Mouse (Mus musculus) heart, adult 2 months (tissue): Measurements from ENCODE around the gene Rab11a. TPM values are rescaled to one million over a fixed set of nuclear protein-coding genes. Genes with fewer than 3 reads are reported as not detected.

Experiments
- DNase-seq, 2 experiments: peaks; one replicate each; pipeline ENCODE4 v3.0.0; 2021
- H3K27ac ChIP-seq: fragments of 200-600 bp; 2 replicates; pipeline ENCODE4 v1.8.1; 2022
- H3K27me3 ChIP-seq: fragments of 200-500 bp; 2 replicates; pipeline ENCODE4 v1.6.1; 2012; ENCODE audit warnings: mild to moderate bottlenecking, low read length, inconsistent platforms, mixed read lengths; ENCODE audit not compliant: control insufficient read depth, insufficient read depth
- H3K36me3 ChIP-seq: fragments of 200-500 bp; 2 replicates; pipeline ENCODE4 v1.6.1; 2012; ENCODE audit warnings: low read length, inconsistent platforms; ENCODE audit not compliant: control insufficient read depth, insufficient read depth
- H3K4me1 ChIP-seq: fragments of 200-500 bp; 2 replicates; pipeline ENCODE4 v1.6.1; 2011; ENCODE audit warnings: low read length; ENCODE audit not compliant: control insufficient read depth, insufficient read depth
- H3K4me3 ChIP-seq: fragments of 200-600 bp; 2 replicates; pipeline ENCODE4 v1.8.1; 2022
- H3K79me2 ChIP-seq: fragments of 200-500 bp; replicated peaks from 2 replicates; pipeline ENCODE4 v1.6.1; 2012; ENCODE audit warnings: mild to moderate bottlenecking, inconsistent platforms, low read length, moderate library complexity, mixed read lengths; ENCODE audit not compliant: control insufficient read depth, insufficient read depth
- H3K9ac ChIP-seq: fragments of 200-500 bp; 2 replicates; pipeline ENCODE4 v1.6.1; 2012; ENCODE audit warnings: low read depth, mild to moderate bottlenecking, control low read depth, inconsistent platforms, low read length, mixed read lengths
- CTCF ChIP-seq: fragments of 200-600 bp; IDR thresholded peaks from 2 replicates; pipeline ENCODE4 v1.8.1; 2022; ENCODE audit warnings: antibody characterized with exemption, mild to moderate bottlenecking, moderate library complexity
- EP300 ChIP-seq: fragments of 200-500 bp; IDR thresholded peaks from 2 replicates; pipeline ENCODE4 v1.6.1; 2011; ENCODE audit warnings: low read depth, low read length, control low read depth; ENCODE audit not compliant: insufficient read depth
- POLR2A ChIP-seq: fragments of 200-500 bp; IDR thresholded peaks from 2 replicates; pipeline ENCODE4 v1.6.1; 2011; ENCODE audit warnings: mild to moderate bottlenecking, low read depth, low read length, control low read depth; ENCODE audit not compliant: insufficient read depth
- WGBS: fragments of 180-500 bp; shearing (Covaris S2); methylation state at CpG from one replicate; pipeline ENCODE4 v1.1.7; 2018; 5-methylcytosine and 5-hydroxymethylcytosine counted together
- intact Hi-C: fragments of 180-260 bp; cut with DNase I; formaldehyde crosslinking; loops from one replicate; pipeline ENCODE4 v1.15.1; 2025
- polyA plus RNA-seq: library from polyadenylated mRNA; depleted of rRNA; stranded (reverse); fragments of >200 nt; gene quantifications from 2 replicates; pipeline ENCODE4 v1.2.3, GENCODE M21; 2012
- total RNA-seq, 2 experiments: library from RNA; stranded (reverse); gene quantifications; 2 replicates each; pipeline ENCODE4 v1.2.3; 2021

Rab11a gene
- total and polyA plus RNA-seq, 3 experiments: 79.0 to 162 (median 154) TPM

GRCm38 (mm10) chr9:64766136-64766535 lies 28.6 kb upstream of the Rab11a start:
- WGBS: 88% methylated on average over 3 of the region's 3 CpGs
- no peaks in the 10 kb centered on the region; the same call in 1 of the 2 replicates for H3K4me1 ChIP-seq
- DNase-seq: no peak
- no peak overlapping the region for H3K9ac ChIP-seq
- no peak overlapping the region for H3K27ac ChIP-seq
- no peaks in the 10 kb centered on the region for H3K36me3 ChIP-seq
- no peak overlapping the region for H3K4me3 ChIP-seq
- intact Hi-C loops: no loop called here
- H3K79me2 ChIP-seq: no peaks in the 10 kb centered on the region
- H3K27me3 ChIP-seq: no peaks in the 10 kb centered on the region
- no peak for TF ChIP-seq POLR2A
- TF ChIP-seq EP300: no peak
- TF ChIP-seq CTCF: no peak

GRCm38 (mm10) chr9:64764824-64765223 lies 27.3 kb upstream of the Rab11a start:
- no peaks in the 10 kb centered on the region for H3K79me2 ChIP-seq
- H3K27me3 ChIP-seq: no peaks in the 10 kb centered on the region
- WGBS: 78% methylated on average over 2 of the region's 2 CpGs
- intact Hi-C loops: no loop called here
- no peak for TF ChIP-seq POLR2A
- TF ChIP-seq EP300: no peak
- TF ChIP-seq CTCF: no peak
- H3K9ac ChIP-seq: no peak overlapping the region
- H3K36me3 ChIP-seq: no peaks in the 10 kb centered on the region
- no peak overlapping the region for H3K4me3 ChIP-seq
- no peaks in the 10 kb centered on the region; the same call in 1 of the 2 replicates for H3K4me1 ChIP-seq
- H3K27ac ChIP-seq: no peak overlapping the region
- no peak for DNase-seq

DNA sequence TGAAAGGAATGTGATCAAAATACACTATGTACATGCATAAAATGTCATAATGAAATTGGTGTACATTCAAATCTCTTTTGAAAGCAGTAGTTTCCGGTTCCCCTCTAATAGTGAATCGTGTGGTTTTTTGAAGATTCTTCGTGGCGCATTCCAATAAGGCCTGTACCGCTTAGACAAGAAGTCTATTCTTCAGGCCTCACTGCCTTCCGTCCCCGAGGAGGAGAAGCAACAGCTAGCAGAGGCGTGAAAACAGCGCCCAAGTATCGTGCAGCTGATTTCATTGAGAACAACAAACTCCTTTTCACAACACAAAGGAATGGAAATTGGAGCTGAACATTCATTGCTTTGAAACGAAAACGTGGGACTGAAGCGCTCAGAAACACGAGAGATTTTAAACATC lies 20.5 kb upstream of the Rab11a start:
- intact Hi-C loops: no loop called here
- no peak overlapping the region for H3K27ac ChIP-seq
- no peak for DNase-seq
- no peak overlapping the region for H3K4me3 ChIP-seq
- TF ChIP-seq POLR2A (no peak), EP300 (no peak), CTCF (no peak)
- no peaks in the 10 kb centered on the region for H3K79me2 ChIP-seq
- no peak overlapping the region for H3K9ac ChIP-seq
- H3K4me1 ChIP-seq: no peaks in the 10 kb centered on the region
- no peaks in the 10 kb centered on the region for H3K36me3 ChIP-seq
- H3K27me3 ChIP-seq: no peaks in the 10 kb centered on the region
- whole genome bisulfite sequencing: 84% methylated on average over 14 of the region's 14 CpGs

- DNase-seq: no peak
- Histone ChIP-seq H3K4me3 (no peak overlapping the region), H3K36me3 (no peaks in the 10 kb centered on the region), H3K27me3 (no peaks in the 10 kb centered on the region), H3K9ac (no peak overlapping the region), H3K4me1 (no peaks in the 10 kb centered on the region), H3K79me2 (no peaks in the 10 kb centered on the region), H3K27ac (no peak overlapping the region)
- TF ChIP-seq EP300: no peak
- TF ChIP-seq POLR2A: no peak
- no peak for TF ChIP-seq CTCF
- intact Hi-C loops: no loop called here
- 82% methylated on average over 5 of the region's 5 CpGs for WGBS
Observed at GRCm38 (mm10) chr9:64752575-64752974, 15.0 kb upstream of the Rab11a start.

GRCm38 (mm10) chr9:64749314-64749713 lies 11.8 kb upstream of the Rab11a start:
- Histone ChIP-seq H3K79me2 (no peaks in the 10 kb centered on the region), H3K36me3 (no peaks in the 10 kb centered on the region), H3K4me3 (no peak overlapping the region), H3K27ac (no peak overlapping the region), H3K9ac (no peak overlapping the region), H3K4me1 (no peaks in the 10 kb centered on the region), H3K27me3 (no peaks in the 10 kb centered on the region)
- DNase-seq: no peak
- intact Hi-C loops: no loop called here
- WGBS: 52% methylated on average over 6 of the region's 6 CpGs
- TF ChIP-seq EP300 (no peak), POLR2A (no peak), CTCF (no peak)

DNA sequence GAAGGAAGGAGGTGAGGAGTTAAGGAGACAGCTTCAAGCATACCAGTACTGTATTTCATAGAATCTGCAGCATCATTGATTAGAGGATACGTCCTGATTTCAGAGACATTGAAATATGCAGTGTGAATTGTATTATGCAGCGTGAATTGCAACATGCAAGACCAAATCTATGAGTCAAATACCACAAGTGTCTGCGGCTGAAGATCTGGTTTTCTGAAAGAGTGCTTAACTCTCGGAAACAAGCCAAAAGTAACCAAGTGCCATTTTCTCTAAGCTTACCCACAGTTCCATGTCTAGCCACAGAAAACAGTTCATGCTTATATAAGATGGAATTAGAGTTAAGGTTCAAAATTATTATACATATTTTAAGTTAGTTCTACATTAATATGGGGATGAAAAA lies 10.2 kb upstream of the Rab11a start:
- TF ChIP-seq EP300 (no peak), CTCF (no peak), POLR2A (no peak)
- WGBS: 73% methylated on average over 4 of the region's 4 CpGs

More for the DNA sequence above, 10.2 kb upstream of the Rab11a start:
- no peak overlapping the region for H3K27ac ChIP-seq
- no peaks in the 10 kb centered on the region for H3K4me1 ChIP-seq
- no peaks in the 10 kb centered on the region for H3K27me3 ChIP-seq
- H3K36me3 ChIP-seq: no peaks in the 10 kb centered on the region
- intact Hi-C loops: no loop called here
- no peak overlapping the region for H3K4me3 ChIP-seq
- H3K9ac ChIP-seq: no peak overlapping the region
- no peaks in the 10 kb centered on the region for H3K79me2 ChIP-seq
- DNase-seq: no peak
